ENCODE assay signal across 26 mouse cellular contexts in the genomic region with DNA sequence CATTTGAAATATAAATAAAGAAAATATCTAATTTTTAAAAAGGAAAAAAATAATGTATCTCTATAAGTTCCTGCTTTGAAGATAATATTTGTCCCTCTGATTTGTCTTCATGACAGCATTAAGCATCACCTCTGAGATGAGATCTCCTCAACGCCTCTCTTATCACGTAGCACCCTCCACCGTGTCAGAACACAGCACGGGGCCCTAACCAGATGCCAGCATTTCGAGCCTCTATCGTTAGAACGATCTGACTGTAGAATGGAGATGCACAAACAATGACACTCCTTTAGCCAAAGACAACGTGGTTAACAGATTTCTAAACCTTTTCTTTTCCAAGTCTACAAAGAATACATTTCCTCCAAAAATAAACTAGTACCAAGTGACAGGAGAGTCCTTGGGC. TPM values are rescaled to one million over a fixed set of nuclear protein-coding genes. Genes with fewer than 3 reads are reported as not detected.
"Had no signal": no experiment of that assay in that cellular context is flagged by ENCODE, and none has a peak within 500 bp of the region (broad histone marks: within the 10 kb centered on the region; RNA-seq: fewer than 3 reads in every experiment).

No protein-coding gene starts in this region.

- H3K4me2 ChIP-seq: heart, embryonic 12.5 days; hindbrain, embryonic 13.5 days; hindbrain, embryonic 15.5 days; intestine, embryonic 15.5 days; limb, embryonic 12.5 days; liver, embryonic 13.5 days; liver, embryonic 15.5 days had no signal

- H3K27ac ChIP-seq: hindbrain, embryonic 13.5 days; hindbrain, embryonic 15.5 days; hindbrain, postnatal 0 days; intestine, embryonic 15.5 days; layer of hippocampus, adult 2 months; left cerebral cortex, adult 2 months; limb, embryonic 10.5 days; limb, embryonic 12.5 days had no signal

- H3K27me3 ChIP-seq: heart, embryonic 12.5 days; hindbrain, embryonic 13.5 days; hindbrain, embryonic 15.5 days; intestine, embryonic 15.5 days; limb, embryonic 12.5 days; liver, embryonic 13.5 days; liver, embryonic 15.5 days had no signal

- H3K9ac ChIP-seq: heart, embryonic 12.5 days; hindbrain, embryonic 13.5 days; hindbrain, embryonic 15.5 days; intestine, embryonic 15.5 days; limb, embryonic 12.5 days; liver, embryonic 13.5 days; liver, embryonic 15.5 days had no signal

- DNase-seq: gastrocnemius, postnatal 14 days; gastrocnemius, postnatal 36 days; heart, adult 18-20 months; heart, postnatal 10 days; heart, postnatal 36 days; kidney, adult 11 months; kidney, adult 2 months; kidney, adult 9 months; kidney, postnatal 10 days; kidney, postnatal 25 days; kidney, postnatal 4 days; liver; liver, embryonic 13.5 days; lung, adult 2 months had no signal

- H3K36me3 ChIP-seq: heart, embryonic 12.5 days; hindbrain, embryonic 13.5 days; hindbrain, embryonic 15.5 days; intestine, embryonic 15.5 days; limb, embryonic 10.5 days; limb, embryonic 12.5 days had no signal

- ATAC-seq: hindbrain, postnatal 0 days; intestine, embryonic 15.5 days had no signal

- H3K9me3 ChIP-seq: heart, embryonic 12.5 days; hindbrain, embryonic 13.5 days; hindbrain, embryonic 15.5 days; intestine, embryonic 15.5 days; limb, embryonic 10.5 days; limb, embryonic 12.5 days; liver, embryonic 13.5 days; liver, embryonic 15.5 days had no signal

- H3K4me3 ChIP-seq: heart, embryonic 12.5 days; hindbrain, embryonic 13.5 days; hindbrain, embryonic 15.5 days; intestine, embryonic 15.5 days; layer of hippocampus, adult 2 months; left cerebral cortex, adult 2 months; limb, embryonic 10.5 days; limb, embryonic 12.5 days; liver, embryonic 13.5 days; liver, embryonic 15.5 days had no signal

RNA-seq across cellular contexts. Expression of gene Gp9, which starts 6.2 kb away (rescaled TPM):
- total RNA-seq: gastrocnemius, adult 18-20 months; gastrocnemius, adult 8-10 months; gastrocnemius, postnatal 14 days; gastrocnemius, postnatal 36 days; hindbrain, postnatal 0 days had no signal

RNA-seq across cellular contexts. Expression of gene Gm45140, which starts 51.6 kb away (rescaled TPM):
- total RNA-seq: hindbrain, postnatal 0 days had no signal
